Mouse (Mus musculus): ENCODE data around the gene Mgst1. TPM values are rescaled to one million over a fixed set of nuclear protein-coding genes. Genes with fewer than 3 reads are reported as not detected.

Gene Mgst1
- total RNA-seq, 2 experiments from 2014 or later, result 920 to 2,379 TPM

Other genes starting within 250 kb of the Mgst1 start
- gene Slc15a5, start 60.4 kb upstream of the Mgst1 start, total RNA-seq (2021), result 10 to 100 TPM in 1 of 2 experiments, 1 to 10 TPM in 1; 3.9 to 11.0 TPM